Mouse (Mus musculus): ENCODE data around the gene Ctnnb1. TPM values are rescaled to one million over a fixed set of nuclear protein-coding genes. Genes with fewer than 3 reads are reported as not detected.

Ctnnb1 gene
- polyA plus RNA-seq, 1 experiment from 2014 or later: 338 TPM

GRCm38 (mm10) chr9:120944211-120944610 lies 15.2 kb downstream of the Ctnnb1 start:
- ATAC-seq (ENCODE audit: low read depth): no peak
- Histone ChIP-seq H3K4me1 (ENCODE audit: control insufficient read depth, insufficient read depth, low read length) (no peaks in the 10 kb centered on the region), H3K9ac (replicated peaks; ENCODE audit: low read depth, low read length) (no peak overlapping the region), H3K9me3 (ENCODE audit: control insufficient read depth, low read length) (no peaks in the 10 kb centered on the region), H3K4me2 (ENCODE audit: low read depth, low read length) (no peak overlapping the region), H3K4me3 (ENCODE audit: low read depth, low read length) (no peak overlapping the region), H3K36me3 (ENCODE audit: control insufficient read depth, insufficient read depth, low read length) (no peaks in the 10 kb centered on the region), H3K27me3 (ENCODE audit: control insufficient read depth, insufficient read depth, low read length) (no peaks in the 10 kb centered on the region), H3K27ac (ENCODE audit: low read depth, low read length) (no peak overlapping the region)
- WGBS: 85% methylated on average over 3 of the region's 3 CpGs

DNA sequence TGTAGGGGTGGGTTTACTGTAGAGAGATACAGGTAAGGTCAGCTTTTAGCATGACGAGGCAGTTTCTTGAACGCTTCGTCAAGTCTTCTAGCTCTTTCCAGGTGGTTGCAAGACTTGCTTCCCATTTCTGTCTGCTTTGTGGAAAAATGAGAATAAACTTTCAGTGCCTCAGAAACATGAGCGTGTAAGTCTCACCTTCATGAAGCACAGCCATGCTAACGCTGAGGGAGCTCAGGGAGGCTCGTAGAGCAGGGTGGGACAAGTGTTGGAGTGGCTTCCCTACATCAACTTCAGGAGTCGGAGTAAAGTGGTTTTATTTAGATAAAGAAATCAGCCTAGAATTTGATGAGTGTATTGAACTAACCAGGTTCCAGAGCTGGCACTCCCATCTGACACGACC lies 17.1 kb downstream of the Ctnnb1 start:
- H3K4me2 ChIP-seq (ENCODE audit: low read depth, low read length): no peak overlapping the region
- no peaks in the 10 kb centered on the region for H3K4me1 ChIP-seq (ENCODE audit: control insufficient read depth, insufficient read depth, low read length)
- H3K4me3 ChIP-seq (ENCODE audit: low read depth, low read length): no peak overlapping the region
- no peak overlapping the region for H3K9ac ChIP-seq (replicated peaks; ENCODE audit: low read depth, low read length)
- WGBS: 84% methylated on average over 8 of the region's 8 CpGs
- ATAC-seq (ENCODE audit: low read depth): no peak
- H3K27ac ChIP-seq (ENCODE audit: low read depth, low read length): no peak overlapping the region
- peaks cover 13% of the 10 kb centered on the region for H3K36me3 ChIP-seq (ENCODE audit: control insufficient read depth, insufficient read depth, low read length)
- H3K9me3 ChIP-seq (ENCODE audit: control insufficient read depth, low read length): no peaks in the 10 kb centered on the region
- no peaks in the 10 kb centered on the region for H3K27me3 ChIP-seq (ENCODE audit: control insufficient read depth, insufficient read depth, low read length)

DNA sequence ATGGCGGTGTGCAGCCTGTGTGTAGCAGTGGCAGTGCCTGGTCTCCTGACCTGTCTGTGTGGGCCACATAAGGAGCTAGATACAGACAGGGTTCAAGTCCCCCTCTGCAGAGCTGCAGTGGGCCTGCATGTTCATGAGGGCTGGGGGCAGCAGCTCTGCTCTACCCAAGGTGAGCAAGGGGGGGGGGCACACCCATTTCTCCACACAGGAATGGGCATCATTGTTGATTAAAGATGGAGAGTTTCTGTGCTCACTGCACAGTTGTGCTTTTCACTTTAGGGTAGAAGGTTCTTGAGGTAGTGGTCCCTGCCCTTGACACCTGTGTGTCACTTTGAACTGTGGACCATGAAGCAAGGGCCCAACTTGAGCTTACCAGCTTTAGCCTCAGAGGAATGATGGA lies 19.8 kb downstream of the Ctnnb1 start:
- WGBS: 100% methylated on average over 1 of the region's 1 CpGs
- no peak for ATAC-seq (ENCODE audit: low read depth)

GRCm38 (mm10) chr9:120950761-120951160 lies 21.7 kb downstream of the Ctnnb1 start:
- H3K4me2 ChIP-seq (ENCODE audit: low read depth, low read length): no peak overlapping the region
- H3K36me3 ChIP-seq (ENCODE audit: control insufficient read depth, insufficient read depth, low read length): peaks cover 57% of the 10 kb centered on the region
- no peak overlapping the region for H3K4me3 ChIP-seq (ENCODE audit: low read depth, low read length)
- no peaks in the 10 kb centered on the region for H3K9me3 ChIP-seq (ENCODE audit: control insufficient read depth, low read length)
- H3K9ac ChIP-seq (replicated peaks; ENCODE audit: low read depth, low read length): no peak overlapping the region
- no peaks in the 10 kb centered on the region for H3K4me1 ChIP-seq (ENCODE audit: control insufficient read depth, insufficient read depth, low read length)
- no peaks in the 10 kb centered on the region for H3K27me3 ChIP-seq (ENCODE audit: control insufficient read depth, insufficient read depth, low read length)
- WGBS: 93% methylated on average over 12 of the region's 12 CpGs
- H3K27ac ChIP-seq (ENCODE audit: low read depth, low read length): no peak overlapping the region
- no peak for ATAC-seq (ENCODE audit: low read depth)

More for the DNA sequence above, 19.8 kb downstream of the Ctnnb1 start:
- no peak overlapping the region for H3K4me2 ChIP-seq (ENCODE audit: low read depth, low read length)
- no peaks in the 10 kb centered on the region for H3K9me3 ChIP-seq (ENCODE audit: control insufficient read depth, low read length)
- no peaks in the 10 kb centered on the region for H3K27me3 ChIP-seq (ENCODE audit: control insufficient read depth, insufficient read depth, low read length)
- H3K4me3 ChIP-seq (ENCODE audit: low read depth, low read length): no peak overlapping the region
- no peak overlapping the region for H3K9ac ChIP-seq (replicated peaks; ENCODE audit: low read depth, low read length)
- peaks cover 38% of the 10 kb centered on the region for H3K36me3 ChIP-seq (ENCODE audit: control insufficient read depth, insufficient read depth, low read length)
- no peak overlapping the region for H3K27ac ChIP-seq (ENCODE audit: low read depth, low read length)
- H3K4me1 ChIP-seq (ENCODE audit: control insufficient read depth, insufficient read depth, low read length): no peaks in the 10 kb centered on the region

GRCm38 (mm10) chr9:120951947-120952346 lies 22.9 kb downstream of the Ctnnb1 start:
- no peaks in the 10 kb centered on the region for H3K4me1 ChIP-seq (ENCODE audit: control insufficient read depth, insufficient read depth, low read length)
- H3K36me3 ChIP-seq (ENCODE audit: control insufficient read depth, insufficient read depth, low read length): peaks cover 69% of the 10 kb centered on the region
- H3K4me3 ChIP-seq (ENCODE audit: low read depth, low read length): no peak overlapping the region
- no peak overlapping the region for H3K4me2 ChIP-seq (ENCODE audit: low read depth, low read length)
- no peak overlapping the region for H3K9ac ChIP-seq (replicated peaks; ENCODE audit: low read depth, low read length)
- H3K27me3 ChIP-seq (ENCODE audit: control insufficient read depth, insufficient read depth, low read length): no peaks in the 10 kb centered on the region
- no peak for ATAC-seq (ENCODE audit: low read depth)
- no peaks in the 10 kb centered on the region for H3K9me3 ChIP-seq (ENCODE audit: control insufficient read depth, low read length)
- 90% methylated on average over 3 of the region's 3 CpGs for WGBS
- H3K27ac ChIP-seq (ENCODE audit: low read depth, low read length): no peak overlapping the region

DNA sequence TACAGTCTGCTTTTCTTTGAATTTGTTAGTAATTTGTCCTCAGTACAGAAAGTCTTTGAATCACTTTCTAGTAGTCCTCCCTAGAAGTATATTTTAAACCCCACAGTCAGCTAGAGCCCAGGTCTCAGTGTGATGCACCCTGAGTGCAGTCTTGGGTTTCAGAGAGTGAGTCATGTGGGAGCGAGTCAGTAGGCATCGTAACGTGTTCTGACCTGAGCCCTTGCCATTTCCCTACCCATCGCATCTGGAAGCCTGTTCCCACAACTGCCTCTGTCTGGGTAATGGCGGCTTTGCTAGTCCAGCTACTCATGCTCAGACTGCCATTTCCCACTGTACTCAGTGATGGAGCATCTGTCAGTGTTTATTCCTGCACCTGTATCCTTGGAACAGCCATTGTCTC lies 29.0 kb downstream of the Ctnnb1 start:
- H3K36me3 ChIP-seq (ENCODE audit: control insufficient read depth, insufficient read depth, low read length): peaks cover 75% of the 10 kb centered on the region
- H3K27ac ChIP-seq (ENCODE audit: low read depth, low read length): no peak overlapping the region
- H3K4me1 ChIP-seq (ENCODE audit: control insufficient read depth, insufficient read depth, low read length): peaks cover 6% of the 10 kb centered on the region; the same call in 1 of the 2 replicates
- H3K9me3 ChIP-seq (ENCODE audit: control insufficient read depth, low read length): no peaks in the 10 kb centered on the region
- H3K4me2 ChIP-seq (ENCODE audit: low read depth, low read length): no peak overlapping the region
- ATAC-seq (ENCODE audit: low read depth): no peak
- no peak overlapping the region for H3K9ac ChIP-seq (replicated peaks; ENCODE audit: low read depth, low read length)
- H3K4me3 ChIP-seq (ENCODE audit: low read depth, low read length): no peak overlapping the region
- no peaks in the 10 kb centered on the region for H3K27me3 ChIP-seq (ENCODE audit: control insufficient read depth, insufficient read depth, low read length)
- WGBS: 94% methylated on average over 5 of the region's 5 CpGs

GRCm38 (mm10) chr9:120958560-120958959 lies 29.5 kb downstream of the Ctnnb1 start:
- Histone ChIP-seq H3K36me3 (ENCODE audit: control insufficient read depth, insufficient read depth, low read length) (peaks cover 70% of the 10 kb centered on the region), H3K27ac (ENCODE audit: low read depth, low read length) (no peak overlapping the region), H3K9ac (replicated peaks; ENCODE audit: low read depth, low read length) (no peak overlapping the region), H3K4me1 (ENCODE audit: control insufficient read depth, insufficient read depth, low read length) (peaks cover 6% of the 10 kb centered on the region; the same call in 1 of the 2 replicates), H3K4me3 (ENCODE audit: low read depth, low read length) (no peak overlapping the region), H3K27me3 (ENCODE audit: control insufficient read depth, insufficient read depth, low read length) (no peaks in the 10 kb centered on the region), H3K9me3 (ENCODE audit: control insufficient read depth, low read length) (no peaks in the 10 kb centered on the region), H3K4me2 (ENCODE audit: low read depth, low read length) (no peak overlapping the region)
- ATAC-seq (ENCODE audit: low read depth): no peak
- 83% methylated on average over 6 of the region's 6 CpGs for WGBS

DNA sequence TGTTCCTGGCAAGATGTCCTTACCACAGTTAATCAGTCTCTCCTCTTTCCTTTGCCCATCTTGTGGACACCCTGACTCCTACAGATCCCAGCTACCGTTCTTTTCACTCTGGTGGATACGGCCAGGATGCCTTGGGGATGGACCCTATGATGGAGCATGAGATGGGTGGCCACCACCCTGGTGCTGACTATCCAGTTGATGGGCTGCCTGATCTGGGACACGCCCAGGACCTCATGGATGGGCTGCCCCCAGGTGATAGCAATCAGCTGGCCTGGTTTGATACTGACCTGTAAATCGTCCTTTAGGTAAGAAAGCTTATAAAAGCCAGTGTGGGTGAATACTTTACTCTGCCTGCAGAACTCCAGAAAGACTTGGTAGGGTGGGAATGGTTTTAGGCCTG lies 30.2 kb downstream of the Ctnnb1 start:
- H3K36me3 ChIP-seq (ENCODE audit: control insufficient read depth, insufficient read depth, low read length): peaks cover 63% of the 10 kb centered on the region
- no peaks in the 10 kb centered on the region for H3K9me3 ChIP-seq (ENCODE audit: control insufficient read depth, low read length)
- no peak overlapping the region for H3K4me3 ChIP-seq (ENCODE audit: low read depth, low read length)
- peaks cover 6% of the 10 kb centered on the region; the same call in 1 of the 2 replicates for H3K4me1 ChIP-seq (ENCODE audit: control insufficient read depth, insufficient read depth, low read length)
- WGBS: 88% methylated on average over 4 of the region's 4 CpGs
- no peak overlapping the region for H3K9ac ChIP-seq (replicated peaks; ENCODE audit: low read depth, low read length)
- H3K27ac ChIP-seq (ENCODE audit: low read depth, low read length): no peak overlapping the region
- no peak overlapping the region for H3K4me2 ChIP-seq (ENCODE audit: low read depth, low read length)
- no peaks in the 10 kb centered on the region for H3K27me3 ChIP-seq (ENCODE audit: control insufficient read depth, insufficient read depth, low read length)
- no peak for ATAC-seq (ENCODE audit: low read depth)

DNA sequence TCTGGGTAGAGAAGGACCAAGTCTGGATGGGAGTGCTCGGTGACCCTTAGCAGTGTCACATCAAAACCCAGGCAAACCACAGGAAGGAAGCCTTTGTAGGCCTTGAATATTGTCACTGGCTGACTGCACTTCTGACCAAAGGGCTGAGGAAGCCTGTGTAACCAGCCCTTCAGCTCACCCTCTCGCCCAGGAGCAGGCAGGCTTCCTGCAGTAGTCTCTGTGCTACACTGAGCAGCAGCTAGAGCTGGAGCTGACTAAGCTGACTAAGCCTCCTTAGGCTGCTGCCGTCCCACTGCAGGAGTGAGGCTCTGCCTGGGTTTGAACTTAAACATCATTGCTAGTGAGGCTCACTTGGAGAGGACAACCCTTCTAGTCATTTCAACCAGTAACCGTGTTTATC lies 31.6 kb downstream of the Ctnnb1 start:
- no peak for ATAC-seq (ENCODE audit: low read depth)
- Histone ChIP-seq H3K4me1 (ENCODE audit: control insufficient read depth, insufficient read depth, low read length) (peaks cover 6% of the 10 kb centered on the region; the same call in 1 of the 2 replicates), H3K27ac (ENCODE audit: low read depth, low read length) (no peak overlapping the region), H3K9ac (replicated peaks; ENCODE audit: low read depth, low read length) (no peak overlapping the region), H3K36me3 (ENCODE audit: control insufficient read depth, insufficient read depth, low read length) (peaks cover 53% of the 10 kb centered on the region), H3K4me2 (ENCODE audit: low read depth, low read length) (no peak overlapping the region), H3K9me3 (ENCODE audit: control insufficient read depth, low read length) (no peaks in the 10 kb centered on the region), H3K27me3 (ENCODE audit: control insufficient read depth, insufficient read depth, low read length) (no peaks in the 10 kb centered on the region), H3K4me3 (ENCODE audit: low read depth, low read length) (no peak overlapping the region)
- 93% methylated on average over 4 of the region's 4 CpGs for WGBS

Measured in neural tube, embryonic 14.5 days (tissue).